Mouse (Mus musculus) embryonic stem cell, embryonic (primary cell): Measurements from ENCODE around the gene Nbeal1.
"Not testable (repeated sequence)": the region's sequence is repeated elsewhere in the genome, so short reads cannot be mapped to it uniquely, and the experiment has no call there.

Experiments
- CTCF ChIA-PET, 4 experiments: fragments of 300-600 bp in 2 of 4; fragments of 350-600 bp in 2 of 4; sonication (Branson Sonifier 250); formaldehyde crosslinking; loops; one replicate each; lab custom pipeline; 2022; ENCODE audit warnings: inconsistent platforms in 2 of 4; lab: Charles Lee
- POLR2A ChIA-PET, 4 experiments: fragments of 300-600 bp in 2 of 4; fragments of 350-600 bp in 2 of 4; sonication (Branson Sonifier 250); formaldehyde crosslinking; loops; one replicate each; lab custom pipeline; 2022; ENCODE audit warnings: antibody characterized with exemption in 4 of 4, inconsistent platforms in 1 of 4; lab: Charles Lee

Nbeal1 gene

GRCm38 (mm10) chr1:60179932-60180783 is at the start of gene Nbeal1:
Gene Nbeal1 (plus strand): TSS chr1:60180599.
- ChIA-PET POLR2A (interaction anchor here in 3 of 4 experiments (0.7 to 2.7 kb wide), 18 partner anchors 8 to 673 kb away, joined by 3 to 14 read pairs (median 4); partner anchors contain the start of genes Cyp20a1 (in 3 of the 3), Bmpr2 (in 1 of the 3) and Carf (in 1 of the 3)), CTCF (interaction anchor here in 1 of 4 experiments (0.7 kb wide), 1 partner anchor 484 kb away, joined by 3 read pairs; no protein-coding TSS in a partner anchor)

GRCm38 (mm10) chr1:60137346-60137745 is 43.1 kb upstream of the Nbeal1 start:
- ChIA-PET CTCF (no interaction called here), POLR2A (no interaction called here)

GRCm38 (mm10) chr1:60152700-60153099 is 27.7 kb upstream of the Nbeal1 start:
- ChIA-PET CTCF (interaction anchor here in 2 of 4 experiments (0.6 to 1.0 kb wide), 3 partner anchors 9 to 365 kb away, joined by 3 to 4 read pairs (median 3); no protein-coding TSS in a partner anchor), POLR2A (interaction anchor here in 1 of 4 experiments (1.6 kb wide), 1 partner anchor 27 kb away, joined by 4 read pairs; the partner anchor contains the start of gene Nbeal1)

GRCm38 (mm10) chr1:60156651-60157050 is 23.7 kb upstream of the Nbeal1 start:
- CTCF ChIA-PET = interaction anchor here in 1 of 4 experiments (0.6 kb wide), 1 partner anchor 226 kb away, joined by 3 read pairs; no protein-coding TSS in a partner anchor

DNA sequence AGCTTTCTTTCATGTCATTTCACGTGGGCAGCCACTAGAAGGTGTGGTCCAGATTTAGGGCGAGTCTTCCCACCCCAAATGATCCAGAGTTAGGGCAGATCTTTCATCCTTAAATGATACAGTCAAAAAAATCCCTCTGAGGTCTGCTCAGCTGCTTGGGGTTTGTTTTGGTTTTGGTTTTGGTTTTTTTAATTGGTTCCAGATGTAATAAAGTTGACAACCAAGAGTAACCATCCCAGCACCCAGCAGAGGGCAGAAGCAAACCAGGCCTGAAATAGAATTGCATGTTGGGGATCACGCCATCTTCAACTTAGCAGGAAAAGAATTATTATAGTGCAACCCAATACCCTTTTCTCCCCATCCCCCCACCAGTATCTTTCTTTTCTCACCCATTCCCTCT is 22.0 kb upstream of the Nbeal1 start:
- POLR2A ChIA-PET = interaction anchor here in 1 of 4 experiments (1.1 to 1.6 kb wide), 2 partner anchors 12 to 25 kb away, joined by 3 read pairs; no protein-coding TSS in a partner anchor
- CTCF ChIA-PET = no interaction called here

More at GRCm38 (mm10) chr1:60156651-60157050, 23.7 kb upstream of the Nbeal1 start:
- POLR2A ChIA-PET = no interaction called here

- ChIA-PET POLR2A (interaction anchor here in 3 of 4 experiments (0.5 to 3.6 kb wide), 3 partner anchors 11 to 45 kb away, joined by 3 to 14 read pairs (median 4); partner anchors contain the start of gene Nbeal1 (in 1 of the 3)), CTCF (interaction anchor here in 1 of 4 experiments (0.6 kb wide), 1 partner anchor 65 kb away, joined by 7 read pairs; no protein-coding TSS in a partner anchor)
Observed at GRCm38 (mm10) chr1:60163676-60164075, 16.7 kb upstream of the Nbeal1 start.

DNA sequence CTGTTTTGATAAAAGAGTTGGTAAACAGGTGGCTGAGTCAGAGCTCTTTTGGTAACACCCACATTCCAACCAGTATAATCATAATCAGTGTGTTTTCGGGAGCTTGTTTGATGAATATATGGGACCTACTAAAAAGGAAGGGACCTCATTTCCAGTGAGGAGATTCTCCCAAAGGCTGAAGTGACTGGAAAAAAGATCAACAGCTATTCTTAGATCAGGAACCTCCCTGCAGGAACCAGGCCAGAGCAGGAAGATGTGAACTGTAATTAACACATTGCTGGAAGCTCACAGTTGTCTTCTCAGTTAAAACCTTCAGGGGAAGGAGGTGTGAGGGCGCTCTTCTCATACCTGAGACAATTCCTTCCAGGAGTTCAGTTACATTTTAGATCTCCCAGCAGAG is 10.8 kb upstream of the Nbeal1 start:
- ChIA-PET CTCF (interaction anchor here in 2 of 4 experiments (0.5 to 0.6 kb wide), 2 partner anchors 289 to 386 kb away, joined by 4 to 5 read pairs; no protein-coding TSS in a partner anchor), POLR2A (interaction anchor here in 2 of 4 experiments (0.7 to 2.2 kb wide), 3 partner anchors 10 to 134 kb away, joined by 7 to 12 read pairs (median 11); partner anchors contain the start of gene Nbeal1 (in 2 of the 2))

DNA sequence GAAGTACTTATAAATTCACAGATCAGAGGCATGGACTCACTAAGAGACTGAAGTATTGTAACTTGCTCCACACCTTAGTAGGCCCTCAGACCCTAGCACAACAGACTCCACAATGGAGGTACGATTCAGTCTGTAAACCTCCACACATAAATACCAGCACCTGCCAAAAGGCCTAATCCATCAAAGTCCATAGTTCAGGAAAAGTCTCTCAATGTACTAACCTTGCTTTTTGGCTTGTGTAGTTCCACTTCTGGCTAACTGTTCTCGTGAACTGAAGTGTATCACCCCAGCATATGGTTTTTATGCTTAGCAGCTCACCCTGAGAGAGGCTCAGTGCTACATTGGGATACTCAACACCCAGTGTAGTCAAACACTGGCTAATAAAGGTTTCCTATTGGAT is 10.1 kb upstream of the Nbeal1 start:
- POLR2A ChIA-PET = interaction anchor here in 2 of 4 experiments (1.2 to 2.2 kb wide), 2 partner anchors 9 to 10 kb away, joined by 11 to 12 read pairs; partner anchors contain the start of gene Nbeal1 (in 2 of the 2)
- CTCF ChIA-PET = no interaction called here

DNA sequence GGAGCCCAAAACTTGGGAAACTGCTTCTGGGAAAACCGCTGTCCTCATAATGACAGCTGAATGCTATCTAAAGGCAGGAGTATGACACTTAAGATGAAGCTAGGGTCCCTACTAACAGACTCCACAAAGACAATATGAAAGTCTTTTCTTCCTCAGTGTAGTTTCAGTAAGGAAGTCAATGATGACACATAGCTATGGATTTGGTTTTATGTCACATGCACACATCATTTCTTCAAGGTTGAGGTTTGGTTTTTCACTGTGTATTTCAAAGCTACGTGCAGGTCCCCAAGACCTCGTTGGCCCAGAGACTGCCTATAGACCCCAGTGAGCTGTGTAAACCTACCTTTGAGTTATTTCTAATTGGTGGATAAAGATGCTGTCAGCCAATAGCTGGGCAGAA is 7.3 kb upstream of the Nbeal1 start:
- POLR2A ChIA-PET = interaction anchor here in 2 of 4 experiments (0.5 to 1.4 kb wide), 5 partner anchors 8 to 265 kb away, joined by 3 to 4 read pairs (median 3); no protein-coding TSS in a partner anchor
- CTCF ChIA-PET = no interaction called here

GRCm38 (mm10) chr1:60177814-60178213 is 2.6 kb upstream of the Nbeal1 start:
- POLR2A ChIA-PET = not testable (repeated sequence)
- CTCF ChIA-PET = interaction anchor here in 1 of 4 experiments (0.6 kb wide), 1 partner anchor 356 kb away, joined by 3 read pairs; no protein-coding TSS in a partner anchor

DNA sequence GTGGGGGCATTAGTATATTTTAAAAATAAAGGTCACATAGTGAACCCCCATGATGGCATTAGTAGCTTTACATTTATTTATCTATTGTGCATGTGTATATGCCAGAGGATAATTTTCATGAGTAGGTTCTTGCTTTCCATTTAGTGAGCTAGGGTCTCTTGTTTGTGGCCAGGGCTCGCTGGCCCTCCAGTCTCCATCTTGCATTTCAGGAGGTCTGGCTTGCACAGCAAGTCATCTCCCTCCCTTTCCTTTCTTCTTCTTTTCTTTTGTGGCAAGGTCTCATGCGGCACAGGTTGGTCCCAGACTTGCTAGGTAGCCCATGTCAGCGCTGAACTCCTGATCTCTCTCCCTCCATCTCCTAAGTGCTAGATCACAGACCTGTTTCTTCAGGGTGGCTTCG is 1.0 kb upstream of the Nbeal1 start:
- ChIA-PET POLR2A (interaction anchor here in 3 of 4 experiments (0.7 to 2.7 kb wide), 18 partner anchors 9 to 673 kb away, joined by 3 to 14 read pairs (median 4); partner anchors contain the start of genes Cyp20a1 (in 3 of the 3), Bmpr2 (in 1 of the 3) and Carf (in 1 of the 3)), CTCF (no interaction called here)

DNA sequence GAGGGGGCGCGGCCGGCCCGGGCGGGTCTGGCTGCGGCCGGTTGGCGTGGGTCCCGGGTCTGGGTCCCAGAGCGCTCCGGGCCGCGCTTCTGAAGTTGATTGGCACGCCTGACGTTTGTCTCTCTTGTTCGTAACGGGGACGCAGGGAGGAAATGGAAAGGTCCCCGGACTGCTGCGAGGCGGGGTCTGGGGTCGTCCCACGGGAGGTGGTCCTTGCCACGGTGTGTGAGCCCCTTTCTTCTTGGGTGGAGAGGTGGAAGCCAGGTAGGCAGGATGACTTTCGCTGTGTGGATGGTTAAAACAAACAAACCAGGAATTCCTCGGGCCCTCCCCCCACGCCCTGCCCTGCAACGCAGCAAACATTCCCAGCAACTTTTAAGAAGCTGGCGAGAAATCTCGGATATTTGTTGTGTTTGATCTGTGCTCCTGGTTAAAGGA is 404 bp downstream of the Nbeal1 start:
- POLR2A ChIA-PET = interaction anchor here in 3 of 4 experiments (0.7 to 2.7 kb wide), 11 partner anchors 8 to 792 kb away, joined by 3 to 14 read pairs (median 5); partner anchors contain the start of genes Cyp20a1 (in 2 of the 3) and Bmpr2 (in 1 of the 3)
- CTCF ChIA-PET = no interaction called here

DNA sequence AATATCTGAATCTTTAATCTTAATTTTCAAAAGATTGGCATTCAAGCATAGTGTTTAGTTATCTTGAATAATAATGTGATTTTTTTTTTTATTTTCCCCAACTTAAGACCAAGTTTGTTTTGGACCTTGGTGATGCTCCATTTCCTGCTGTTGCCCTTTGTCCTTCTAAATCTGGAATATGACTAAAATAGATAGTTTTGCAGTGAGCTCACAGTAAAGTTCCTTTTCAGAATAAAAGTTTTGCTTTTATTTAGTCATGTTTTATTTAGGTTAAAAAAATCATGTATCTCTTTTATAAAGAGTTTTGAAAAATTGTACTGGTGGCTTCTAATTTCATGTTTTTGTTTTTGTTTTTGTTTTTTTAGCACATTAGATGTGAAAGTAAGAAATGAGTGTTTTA is 8.1 kb downstream of the Nbeal1 start:
- ChIA-PET POLR2A (interaction anchor here in 1 of 4 experiments (1.6 kb wide), 1 partner anchor 9 kb away, joined by 4 read pairs; no protein-coding TSS in a partner anchor), CTCF (no interaction called here)

- ChIA-PET CTCF (interaction anchor here in 1 of 4 experiments (0.6 kb wide), 1 partner anchor 160 kb away, joined by 7 read pairs; no protein-coding TSS in a partner anchor), POLR2A (interaction anchor here in 1 of 4 experiments (0.6 to 1.3 kb wide), 3 partner anchors 12 to 118 kb away, joined by 3 read pairs; no protein-coding TSS in a partner anchor)
Observed at GRCm38 (mm10) chr1:60196813-60197212, 16.4 kb downstream of the Nbeal1 start.

DNA sequence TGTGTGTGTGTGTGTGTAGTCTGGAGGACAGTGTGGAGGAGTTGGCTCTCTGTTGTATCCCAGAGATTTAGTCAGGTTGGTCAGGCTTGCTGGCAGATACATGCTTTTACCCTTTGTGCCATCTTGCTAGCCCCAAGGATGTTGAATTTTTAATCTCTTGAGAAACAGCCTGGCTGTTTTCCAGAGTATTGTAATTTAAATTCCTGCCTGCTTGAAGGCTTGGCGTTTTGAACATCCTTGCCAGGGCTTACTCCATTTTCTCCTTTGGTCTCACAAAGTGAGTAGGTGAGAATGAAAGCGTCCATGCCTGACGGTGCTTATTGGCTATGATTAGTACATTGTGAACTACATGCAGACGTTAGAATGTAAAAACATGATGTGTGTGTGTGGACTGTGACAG is 18.6 kb downstream of the Nbeal1 start:
- ChIA-PET POLR2A (interaction anchor here in 1 of 4 experiments (1.3 kb wide), 1 partner anchor 11 kb away, joined by 4 read pairs; no protein-coding TSS in a partner anchor), CTCF (no interaction called here)

DNA sequence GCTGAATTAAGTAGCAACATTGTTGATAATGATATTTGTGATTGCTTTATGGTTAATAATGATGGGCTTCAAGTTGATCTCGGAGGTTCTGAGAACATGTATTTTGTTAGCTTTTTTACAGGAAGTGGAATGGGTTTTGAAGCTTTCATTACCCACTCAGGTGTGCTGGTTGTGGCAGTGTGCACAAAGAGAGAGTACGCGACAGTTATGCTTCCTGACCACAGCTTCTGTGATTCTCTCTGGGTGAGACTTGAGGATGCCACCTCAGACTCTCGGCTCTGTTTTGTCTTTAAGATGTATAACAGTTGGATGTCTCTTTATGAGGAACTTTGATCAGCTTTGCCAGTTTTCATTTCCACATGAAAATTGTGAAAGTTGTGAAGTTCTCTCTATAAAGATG is 55.9 kb downstream of the Nbeal1 start:
- ChIA-PET CTCF (no interaction called here), POLR2A (interaction anchor here in 1 of 4 experiments (1.4 kb wide), 1 partner anchor 11 kb away, joined by 3 read pairs; no protein-coding TSS in a partner anchor)

DNA sequence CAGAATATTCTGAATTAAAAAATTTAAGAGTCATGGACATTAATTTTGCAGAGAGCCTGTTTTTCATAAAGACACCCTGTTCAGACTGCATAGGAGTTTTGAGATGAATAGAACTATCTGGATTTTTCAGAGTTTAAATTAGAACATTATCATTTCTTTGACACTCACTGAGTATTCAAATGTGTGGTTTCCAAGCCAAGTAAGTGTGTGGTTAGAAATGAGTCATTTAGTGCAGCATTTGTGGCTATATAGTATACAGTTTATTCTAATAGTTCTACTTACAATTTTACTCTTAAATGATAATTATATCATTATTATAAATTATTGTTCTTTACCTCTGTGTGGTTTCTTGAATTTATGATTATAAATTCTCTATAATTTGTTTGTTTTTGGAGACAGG is 60.0 kb downstream of the Nbeal1 start:
- ChIA-PET POLR2A (no interaction called here), CTCF (interaction anchor here in 1 of 4 experiments (0.6 kb wide), 1 partner anchor 225 kb away, joined by 4 read pairs; no protein-coding TSS in a partner anchor)

DNA sequence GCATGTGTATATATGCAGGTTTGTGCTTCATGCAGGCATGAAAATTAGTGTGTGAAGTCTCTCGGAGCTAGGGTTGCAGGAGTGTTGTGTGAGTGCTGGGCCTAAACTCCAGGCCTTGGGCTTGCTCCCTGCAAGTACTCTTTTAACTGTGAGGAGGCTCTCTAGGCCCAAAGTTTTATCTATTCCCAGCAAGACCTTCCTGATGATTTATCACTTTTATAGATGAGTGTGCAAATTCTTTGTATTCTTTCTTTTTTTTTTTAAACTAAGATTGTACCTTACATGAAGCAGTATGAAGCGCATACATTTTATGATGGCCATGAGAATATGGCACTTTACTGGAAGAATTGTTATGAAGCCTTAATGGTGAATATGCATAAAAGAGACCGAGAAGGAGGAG is 87.7 kb downstream of the Nbeal1 start:
- ChIA-PET POLR2A (interaction anchor here in 1 of 4 experiments (0.6 to 1.4 kb wide), 2 partner anchors 15 to 579 kb away, joined by 3 read pairs; no protein-coding TSS in a partner anchor), CTCF (no interaction called here)
